Mouse (Mus musculus) liver, adult 2 months (tissue): ENCODE data around the gene Lrp3.

ENCODE experiments used
- CTCF ChIP-seq: fragments of 200-500 bp; IDR thresholded peaks from 2 replicates; pipeline ENCODE4 v1.5.1; 2011; ENCODE audit warnings: low read depth, low read length, control low read depth
- POLR2A ChIP-seq: fragments of 200-500 bp; IDR thresholded peaks from 2 replicates; pipeline ENCODE4 v1.6.1; 2011; ENCODE audit warnings: low read length, control low read depth; ENCODE audit not compliant: insufficient read depth; ENCODE audit errors: extremely low read depth

DNA sequence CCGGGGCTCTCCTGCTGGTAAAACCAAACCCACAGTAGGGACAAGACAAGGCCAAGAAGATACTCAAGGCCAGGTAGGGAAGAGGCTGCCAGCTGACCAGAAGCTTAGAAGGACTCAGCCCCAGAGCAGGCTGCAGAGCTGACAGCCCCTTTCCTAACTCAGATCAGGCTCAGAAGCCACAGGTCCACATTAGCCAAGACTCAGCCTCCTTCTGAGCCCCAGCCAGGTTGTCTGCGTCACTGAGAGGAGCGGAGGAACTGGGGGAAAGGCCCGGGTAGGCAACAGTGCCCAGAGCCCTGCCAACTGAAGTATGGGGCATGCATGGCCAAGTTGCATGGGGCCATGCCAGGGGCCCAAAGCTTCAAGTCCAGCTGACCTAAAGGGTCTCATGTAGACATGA, 42.8 kb downstream of the Lrp3 start:
- TF ChIP-seq POLR2A (no peak), CTCF (no peak)
